Mouse (Mus musculus): ENCODE results near the gene Dnph1.

GRCm38 (mm10) chr17:46520385-46520979 is 24.0 kb downstream of the Dnph1 start:
- TF ChIP-seq CTCF (IDR thresholded peaks at IDR 0.05): no peak
- TF ChIP-seq POLR2A (IDR thresholded peaks at IDR 0.05; ENCODE audit: insufficient read depth, low read depth, low read length): no peak
- TF ChIP-seq EP300 (IDR thresholded peaks at IDR 0.05; ENCODE audit: insufficient read depth, low read depth, low read length): no peak
